Mouse (Mus musculus) megakaryocyte, embryonic 14.5 days (primary cell): ENCODE results near the gene Xlr4c.
"Not testable (repeated sequence)": the region's sequence is repeated elsewhere in the genome, so short reads cannot be mapped to it uniquely, and the experiment has no call there.

Source experiments
- FLI1 ChIP-seq: IDR thresholded peaks from 2 replicates; pipeline ENCODE4 v1.6.1; 2012; ENCODE audit warnings: low read length, inconsistent platforms, mixed read lengths
- GATA1 ChIP-seq: IDR thresholded peaks from 3 replicates; pipeline ENCODE4 v1.6.1; 2012; ENCODE audit warnings: mixed read lengths, low read length, inconsistent platforms, borderline replicate concordance

GRCm38 (mm10) chrX:73262428-73262827, 19.5 kb upstream of the Xlr4c start:
- TF ChIP-seq GATA1, FLI1: not testable (repeated sequence)
